Mouse (Mus musculus): ENCODE results near the gene Chrna4.

- TF ChIP-seq CTCF (conservative IDR thresholded peaks at IDR 0.05; ENCODE audit: low read length) (no peak), POU5F1 (IDR thresholded peaks at IDR 0.05; ENCODE audit: borderline replicate concordance, low read length) (no peak)
Measured at GRCm38 (mm10) chr2:181036561-181036960, 6.8 kb downstream of the Chrna4 start.

Data from E14TG2a.4 (cell line).